ENCODE assay signal across 33 mouse cellular contexts in the genomic region with DNA sequence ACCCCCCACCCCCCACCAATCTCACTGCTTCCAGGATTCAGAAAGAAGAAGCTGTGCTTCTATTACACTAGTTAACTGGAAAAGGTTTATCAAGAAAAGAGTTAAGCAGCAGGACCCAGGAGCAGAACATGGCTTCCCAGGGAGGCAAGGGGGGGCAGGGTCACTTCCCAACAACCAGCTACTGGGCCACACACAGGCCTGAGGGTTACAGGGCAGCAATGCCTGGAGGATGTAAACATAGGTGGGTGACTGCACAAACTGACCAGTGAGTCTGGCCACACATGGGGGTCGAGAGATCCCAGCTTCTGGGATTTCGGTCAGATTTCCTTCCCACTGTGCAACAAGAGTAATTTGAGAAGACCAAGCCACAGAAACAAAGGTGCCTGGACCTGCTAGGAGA. TPM values are rescaled to one million over a fixed set of nuclear protein-coding genes. Genes with fewer than 3 reads are reported as not detected.
"Had no signal": no experiment of that assay in that cellular context is flagged by ENCODE, and none has a peak within 500 bp of the region (broad histone marks: within the 10 kb centered on the region; RNA-seq: fewer than 3 reads in every experiment).

No protein-coding gene starts in this region.

- H3K36me3 ChIP-seq: forebrain, embryonic 15.5 days had no signal

- H3K9ac ChIP-seq: embryonic facial prominence, embryonic 12.5 days; embryonic facial prominence, embryonic 13.5 days; embryonic facial prominence, embryonic 15.5 days; forebrain, embryonic 12.5 days; forebrain, embryonic 13.5 days; forebrain, embryonic 15.5 days; forebrain, postnatal 0 days had no signal

- DNase-seq: cerebellum, adult 8-10 months; cerebellum, adult 9-10 months; cerebellum, adult 9-11 months; cerebellum, postnatal 10 days; cerebellum, postnatal 14 days; cerebellum, postnatal 25 days; cerebellum, postnatal 36 days; embryo, embryonic 11 days; forebrain, postnatal 0 days; gastrocnemius, adult 2 months; gastrocnemius, postnatal 10 days; gastrocnemius, postnatal 14 days; gastrocnemius, postnatal 25 days; gastrocnemius, postnatal 36 days; heart, adult 18-20 months had no signal

- H3K27me3 ChIP-seq: embryonic facial prominence, embryonic 12.5 days; embryonic facial prominence, embryonic 13.5 days; embryonic facial prominence, embryonic 15.5 days; forebrain, embryonic 12.5 days; forebrain, embryonic 13.5 days; forebrain, embryonic 15.5 days had no signal

- H3K4me3 ChIP-seq: embryonic facial prominence, embryonic 10.5 days; embryonic facial prominence, embryonic 12.5 days; embryonic facial prominence, embryonic 13.5 days; embryonic facial prominence, embryonic 15.5 days; erythroblast, embryonic 14.5 days; forebrain, embryonic 10.5 days; forebrain, embryonic 12.5 days; forebrain, embryonic 13.5 days; forebrain, embryonic 15.5 days; gastrocnemius, adult 2 months; heart, embryonic 10.5 days had no signal

- H3K4me1 ChIP-seq: embryonic facial prominence, embryonic 12.5 days; forebrain, embryonic 10.5 days; forebrain, embryonic 12.5 days; forebrain, embryonic 13.5 days; forebrain, embryonic 15.5 days; heart, embryonic 10.5 days had no signal

- H3K27ac ChIP-seq: embryonic facial prominence, embryonic 10.5 days; embryonic facial prominence, embryonic 12.5 days; embryonic facial prominence, embryonic 13.5 days; embryonic facial prominence, embryonic 15.5 days; forebrain, embryonic 10.5 days; forebrain, embryonic 12.5 days; forebrain, embryonic 13.5 days; forebrain, embryonic 15.5 days; heart, embryonic 10.5 days had no signal

RNA-seq across cellular contexts. Expression of gene Snx33, which starts 11.0 kb away (rescaled TPM):
- polyA plus RNA-seq: erythroblast, embryonic 14.5 days had no signal

RNA-seq across cellular contexts. Expression of gene Snupn, which starts 33.5 kb away (rescaled TPM):
- polyA plus RNA-seq: erythroblast, embryonic 14.5 days had no signal

RNA-seq across cellular contexts. Expression of gene Cspg4, which starts 52.3 kb away (rescaled TPM):
- total RNA-seq: common myeloid progenitor, adult 5-6 weeks; granulocyte monocyte progenitor cell, adult 5-6 weeks had no signal
- polyA plus RNA-seq: erythroblast, embryonic 14.5 days had no signal

RNA-seq across cellular contexts. Expression of gene Odf3l1, which starts 52.7 kb away (rescaled TPM):
- total RNA-seq: common myeloid progenitor, adult 5-6 weeks; forebrain, postnatal 0 days; gastrocnemius, adult 18-20 months; gastrocnemius, postnatal 36 days; granulocyte monocyte progenitor cell, adult 5-6 weeks; heart, adult 18-20 months; heart, adult 8-10 months had no signal
- polyA plus RNA-seq: embryonic facial prominence, embryonic 10.5 days; embryonic facial prominence, embryonic 11.5 days; erythroblast, embryonic 14.5 days; forebrain, embryonic 10.5 days; forebrain, embryonic 11.5 days; forebrain, embryonic 12.5 days; forebrain, embryonic 13.5 days; forebrain, embryonic 14.5 days; forebrain, embryonic 15.5 days; forebrain, embryonic 16.5 days had no signal
